Mouse (Mus musculus) layer of hippocampus, adult 9-10 months (tissue): ENCODE results near the gene Dvl2.

Source experiments
- DNase-seq: peaks from one replicate; pipeline ENCODE4 v3.0.0; 2022; ENCODE audit warnings: low spot score

Gene Dvl2

GRCm38 (mm10) chr11:70028401-70029129, 28.2 kb downstream of the Dvl2 start:
- DNase-seq: no peak

GRCm38 (mm10) chr11:70029130-70029801, 28.9 kb downstream of the Dvl2 start:
- DNase-seq: no peak

GRCm38 (mm10) chr11:70029829-70030550, 29.6 kb downstream of the Dvl2 start:
- DNase-seq: no peak

- DNase-seq: no peak
Measured at GRCm38 (mm10) chr11:70030651-70031320, 30.4 kb downstream of the Dvl2 start.

- no peak for DNase-seq
Measured at GRCm38 (mm10) chr11:70031321-70031670, 30.9 kb downstream of the Dvl2 start.

- no peak for DNase-seq
Measured at GRCm38 (mm10) chr11:70038174-70038573, 37.8 kb downstream of the Dvl2 start.

- DNase-seq: no peak
Measured at GRCm38 (mm10) chr11:70039631-70040030, 39.2 kb downstream of the Dvl2 start.

- DNase-seq: no peak
Measured at GRCm38 (mm10) chr11:70040184-70040583, 39.8 kb downstream of the Dvl2 start.

- DNase-seq: no peak
Measured at GRCm38 (mm10) chr11:70042309-70043085, 42.1 kb downstream of the Dvl2 start.

- no peak for DNase-seq
Measured at GRCm38 (mm10) chr11:70043665-70044064, 43.3 kb downstream of the Dvl2 start.

- DNase-seq: no peak
Measured at GRCm38 (mm10) chr11:70045435-70045834, 45.0 kb downstream of the Dvl2 start.

GRCm38 (mm10) chr11:70049366-70049765, 49.0 kb downstream of the Dvl2 start:
- DNase-seq: no peak

- DNase-seq: no peak
Measured at GRCm38 (mm10) chr11:70049816-70050215, 49.4 kb downstream of the Dvl2 start.

- no peak for DNase-seq
Measured at GRCm38 (mm10) chr11:70053156-70053555, 52.8 kb downstream of the Dvl2 start.

- no peak for DNase-seq
Measured at GRCm38 (mm10) chr11:70053898-70054570, 53.6 kb downstream of the Dvl2 start, which contains the start of gene Asgr1. TSS of gene Asgr1 (plus strand) at chr11:70054085.

- DNase-seq: no peak
Measured at GRCm38 (mm10) chr11:70055618-70056214, 55.3 kb downstream of the Dvl2 start.

- DNase-seq: no peak
Measured at GRCm38 (mm10) chr11:70057805-70058204, 57.4 kb downstream of the Dvl2 start.

GRCm38 (mm10) chr11:70059930-70060329, 59.5 kb downstream of the Dvl2 start:
- DNase-seq: no peak
